Mouse (Mus musculus) megakaryocyte, embryonic 14.5 days (primary cell): ENCODE measurements around the gene Gpr137. TPM values are rescaled to one million over a fixed set of nuclear protein-coding genes. Genes with fewer than 3 reads are reported as not detected.

ENCODE experiments used
- H3K27me3 ChIP-seq: replicated peaks from 2 replicates; pipeline ENCODE3; 2012; ENCODE audit warnings: inconsistent platforms
- H3K36me3 ChIP-seq: replicated peaks from 2 replicates; pipeline ENCODE3; 2012; ENCODE audit warnings: low read length, inconsistent platforms, mixed read lengths
- H3K4me1 ChIP-seq: 2 replicates; pipeline ENCODE4 v1.6.1; 2012; ENCODE audit warnings: inconsistent platforms
- H3K4me3 ChIP-seq: replicated peaks from 2 replicates; pipeline ENCODE3; 2012; ENCODE audit warnings: moderate library complexity, mild to moderate bottlenecking, inconsistent platforms
- H3K9me3 ChIP-seq: 2 replicates; pipeline ENCODE4 v1.6.1; 2012; ENCODE audit warnings: inconsistent platforms
- FLI1 ChIP-seq: IDR thresholded peaks from 2 replicates; pipeline ENCODE4 v1.6.1; 2012; ENCODE audit warnings: low read length, inconsistent platforms, mixed read lengths
- GATA1 ChIP-seq: IDR thresholded peaks from 3 replicates; pipeline ENCODE4 v1.6.1; 2012; ENCODE audit warnings: mixed read lengths, low read length, inconsistent platforms, borderline replicate concordance
- polyA plus RNA-seq: library from polyadenylated mRNA; stranded (reverse); fragments of >175 nt; gene quantifications from 2 replicates; pipeline ENCODE4 v1.2.3, GENCODE M21; 2012; ENCODE audit warnings: low replicate concordance; ENCODE audit not compliant: insufficient read depth

Gene Gpr137
- polyA plus RNA-seq, 1 experiment = 118 TPM

- Histone ChIP-seq H3K4me1 (peaks cover 87% of the 10 kb centered on the region), H3K27me3 (no peaks in the 10 kb centered on the region), H3K9me3 (no peaks in the 10 kb centered on the region), H3K36me3 (peaks cover 21% of the 10 kb centered on the region), H3K4me3 (peak overlapping the region; percentile 98)
- TF ChIP-seq FLI1 (no peak), GATA1 (no peak)
Measured at GRCm38 (mm10) chr19:6973581-6974190, 31.4 kb upstream of the Gpr137 start.

- Histone ChIP-seq H3K36me3 (peaks cover 12% of the 10 kb centered on the region), H3K27me3 (no peaks in the 10 kb centered on the region), H3K9me3 (no peaks in the 10 kb centered on the region), H3K4me3 (peak overlapping the region; percentile 35), H3K4me1 (peaks cover 87% of the 10 kb centered on the region)
- no peak for TF ChIP-seq GATA1
- no peak for TF ChIP-seq FLI1
Measured at GRCm38 (mm10) chr19:6972247-6972917, 30.1 kb upstream of the Gpr137 start.

GRCm38 (mm10) chr19:6971644-6972043, 29.4 kb upstream of the Gpr137 start:
- H3K9me3 ChIP-seq = no peaks in the 10 kb centered on the region
- TF ChIP-seq FLI1 (no peak), GATA1 (no peak)
- H3K27me3 ChIP-seq = no peaks in the 10 kb centered on the region
- peak overlapping the region; percentile 20 for H3K4me3 ChIP-seq
- H3K4me1 ChIP-seq = peaks cover 86% of the 10 kb centered on the region
- peaks cover 10% of the 10 kb centered on the region for H3K36me3 ChIP-seq

GRCm38 (mm10) chr19:6970460-6971085, 28.3 kb upstream of the Gpr137 start:
- Histone ChIP-seq H3K36me3 (peaks cover 17% of the 10 kb centered on the region), H3K4me3 (peak overlapping the region; percentile 99), H3K4me1 (peaks cover 75% of the 10 kb centered on the region), H3K27me3 (no peaks in the 10 kb centered on the region), H3K9me3 (no peaks in the 10 kb centered on the region)
- no peak for TF ChIP-seq FLI1
- TF ChIP-seq GATA1 = no peak

- H3K27me3 ChIP-seq = no peaks in the 10 kb centered on the region
- H3K9me3 ChIP-seq = no peaks in the 10 kb centered on the region
- H3K4me1 ChIP-seq = peaks cover 74% of the 10 kb centered on the region
- H3K4me3 ChIP-seq = peak overlapping the region; percentile 99
- H3K36me3 ChIP-seq = peaks cover 25% of the 10 kb centered on the region
- TF ChIP-seq GATA1 = no peak
- no peak for TF ChIP-seq FLI1
Measured at GRCm38 (mm10) chr19:6969665-6970381, 27.5 kb upstream of the Gpr137 start.

- Histone ChIP-seq H3K4me1 (peaks cover 76% of the 10 kb centered on the region), H3K27me3 (no peaks in the 10 kb centered on the region), H3K9me3 (no peaks in the 10 kb centered on the region), H3K36me3 (peaks cover 30% of the 10 kb centered on the region), H3K4me3 (peak overlapping the region; percentile 99)
- TF ChIP-seq FLI1 (no peak), GATA1 (no peak)
Measured at GRCm38 (mm10) chr19:6969291-6969664, 27.0 kb upstream of the Gpr137 start.

- Histone ChIP-seq H3K4me3 (peak overlapping the region; percentile 99), H3K4me1 (peaks cover 76% of the 10 kb centered on the region), H3K9me3 (no peaks in the 10 kb centered on the region), H3K27me3 (no peaks in the 10 kb centered on the region), H3K36me3 (peaks cover 36% of the 10 kb centered on the region)
- TF ChIP-seq FLI1 = no peak
- no peak for TF ChIP-seq GATA1
Measured at GRCm38 (mm10) chr19:6968491-6969271, 26.4 kb upstream of the Gpr137 start.

- Histone ChIP-seq H3K4me3 (no peak overlapping the region), H3K36me3 (peaks cover 89% of the 10 kb centered on the region), H3K9me3 (no peaks in the 10 kb centered on the region), H3K27me3 (no peaks in the 10 kb centered on the region), H3K4me1 (peaks cover 85% of the 10 kb centered on the region)
- TF ChIP-seq GATA1 = no peak
- TF ChIP-seq FLI1 = no peak
Measured at GRCm38 (mm10) chr19:6956461-6956860, 14.2 kb upstream of the Gpr137 start.

GRCm38 (mm10) chr19:6955424-6955823, 13.1 kb upstream of the Gpr137 start:
- TF ChIP-seq FLI1 = no peak
- no peak for TF ChIP-seq GATA1
- H3K4me3 ChIP-seq = no peak overlapping the region
- no peaks in the 10 kb centered on the region for H3K27me3 ChIP-seq
- H3K36me3 ChIP-seq = peaks cover 80% of the 10 kb centered on the region
- H3K4me1 ChIP-seq = peaks cover 90% of the 10 kb centered on the region
- no peaks in the 10 kb centered on the region for H3K9me3 ChIP-seq
